Mouse (Mus musculus): ENCODE measurements at regions not wholly inside any gene's neighbourhood (a gene's known extent, or its start where the extent isn't known, plus 50 kb on each side); places are given as distances from the start of the nearest gene placed in this dataset.

GRCm38 (mm10) chr15:86952593-86952992 is 591.5 kb upstream of the Fam19a5 start:
- ATAC-seq (replicated peaks in 1 of 2; ENCODE audit: insufficient read depth in 1 of 2, low FRiP score in 2 of 2, low TSS enrichment in 1 of 2, low read depth in 1 of 2, poor library complexity in 2 of 2, severe bottlenecking in 2 of 2), result no peak

- no peak for ATAC-seq (replicated peaks in 1 of 2; ENCODE audit: insufficient read depth in 1 of 2, low FRiP score in 2 of 2, low TSS enrichment in 1 of 2, low read depth in 1 of 2, poor library complexity in 2 of 2, severe bottlenecking in 2 of 2)
Measured at GRCm38 (mm10) chr15:86957872-86958271, 586.2 kb upstream of the Fam19a5 start.

- ATAC-seq (replicated peaks in 1 of 2; ENCODE audit: insufficient read depth in 1 of 2, low FRiP score in 2 of 2, low TSS enrichment in 1 of 2, low read depth in 1 of 2, poor library complexity in 2 of 2, severe bottlenecking in 2 of 2), result no peak
Measured at GRCm38 (mm10) chr15:86962921-86963320, 581.2 kb upstream of the Fam19a5 start.

GRCm38 (mm10) chr15:86963486-86963885 is 580.6 kb upstream of the Fam19a5 start:
- ATAC-seq (replicated peaks in 1 of 2; ENCODE audit: insufficient read depth in 1 of 2, low FRiP score in 2 of 2, low TSS enrichment in 1 of 2, low read depth in 1 of 2, poor library complexity in 2 of 2, severe bottlenecking in 2 of 2), result no peak

- no peak for ATAC-seq (replicated peaks in 1 of 2; ENCODE audit: insufficient read depth in 1 of 2, low FRiP score in 2 of 2, low TSS enrichment in 1 of 2, low read depth in 1 of 2, poor library complexity in 2 of 2, severe bottlenecking in 2 of 2)
Measured at GRCm38 (mm10) chr15:86971436-86971835, 572.7 kb upstream of the Fam19a5 start.

- ATAC-seq (replicated peaks in 1 of 2; ENCODE audit: insufficient read depth in 1 of 2, low FRiP score in 2 of 2, low TSS enrichment in 1 of 2, low read depth in 1 of 2, poor library complexity in 2 of 2, severe bottlenecking in 2 of 2), result no peak
Measured at GRCm38 (mm10) chr15:86996196-86996595, 547.9 kb upstream of the Fam19a5 start.

- no peak for ATAC-seq (replicated peaks in 1 of 2; ENCODE audit: insufficient read depth in 1 of 2, low FRiP score in 2 of 2, low TSS enrichment in 1 of 2, low read depth in 1 of 2, poor library complexity in 2 of 2, severe bottlenecking in 2 of 2)
Measured at GRCm38 (mm10) chr15:87018978-87019377, 525.1 kb upstream of the Fam19a5 start.

- no peak for ATAC-seq (replicated peaks in 1 of 2; ENCODE audit: insufficient read depth in 1 of 2, low FRiP score in 2 of 2, low TSS enrichment in 1 of 2, low read depth in 1 of 2, poor library complexity in 2 of 2, severe bottlenecking in 2 of 2)
Measured at GRCm38 (mm10) chr15:87045971-87046370, 498.1 kb upstream of the Fam19a5 start.

- ATAC-seq (replicated peaks in 1 of 2; ENCODE audit: insufficient read depth in 1 of 2, low FRiP score in 2 of 2, low TSS enrichment in 1 of 2, low read depth in 1 of 2, poor library complexity in 2 of 2, severe bottlenecking in 2 of 2), result no peak
Measured at GRCm38 (mm10) chr15:87054186-87054585, 489.9 kb upstream of the Fam19a5 start.

GRCm38 (mm10) chr15:87064890-87065289 is 479.2 kb upstream of the Fam19a5 start:
- ATAC-seq (replicated peaks in 1 of 2; ENCODE audit: insufficient read depth in 1 of 2, low FRiP score in 2 of 2, low TSS enrichment in 1 of 2, low read depth in 1 of 2, poor library complexity in 2 of 2, severe bottlenecking in 2 of 2), result no peak

- ATAC-seq (replicated peaks in 1 of 2; ENCODE audit: insufficient read depth in 1 of 2, low FRiP score in 2 of 2, low TSS enrichment in 1 of 2, low read depth in 1 of 2, poor library complexity in 2 of 2, severe bottlenecking in 2 of 2), result no peak
Measured at GRCm38 (mm10) chr15:87068261-87068660, 475.8 kb upstream of the Fam19a5 start.

- ATAC-seq (replicated peaks in 1 of 2; ENCODE audit: insufficient read depth in 1 of 2, low FRiP score in 2 of 2, low TSS enrichment in 1 of 2, low read depth in 1 of 2, poor library complexity in 2 of 2, severe bottlenecking in 2 of 2), result peak; percentile 39 to 59; a peak in 3 of 4 replicates
Measured at GRCm38 (mm10) chr15:87074559-87074958, 469.5 kb upstream of the Fam19a5 start.

GRCm38 (mm10) chr15:87089827-87090226 is 454.3 kb upstream of the Fam19a5 start:
- ATAC-seq (replicated peaks in 1 of 2; ENCODE audit: insufficient read depth in 1 of 2, low FRiP score in 2 of 2, low TSS enrichment in 1 of 2, low read depth in 1 of 2, poor library complexity in 2 of 2, severe bottlenecking in 2 of 2), result no peak

GRCm38 (mm10) chr15:87091048-87091777 is 452.9 kb upstream of the Fam19a5 start:
- no peak for ATAC-seq (replicated peaks in 1 of 2; ENCODE audit: insufficient read depth in 1 of 2, low FRiP score in 2 of 2, low TSS enrichment in 1 of 2, low read depth in 1 of 2, poor library complexity in 2 of 2, severe bottlenecking in 2 of 2)

GRCm38 (mm10) chr15:87097206-87097605 is 446.9 kb upstream of the Fam19a5 start:
- ATAC-seq (replicated peaks in 1 of 2; ENCODE audit: insufficient read depth in 1 of 2, low FRiP score in 2 of 2, low TSS enrichment in 1 of 2, low read depth in 1 of 2, poor library complexity in 2 of 2, severe bottlenecking in 2 of 2), result no peak

- ATAC-seq (replicated peaks in 1 of 2; ENCODE audit: insufficient read depth in 1 of 2, low FRiP score in 2 of 2, low TSS enrichment in 1 of 2, low read depth in 1 of 2, poor library complexity in 2 of 2, severe bottlenecking in 2 of 2), result no peak
Measured at GRCm38 (mm10) chr15:87101146-87101545, 443.0 kb upstream of the Fam19a5 start.

GRCm38 (mm10) chr15:87102211-87102610 is 441.9 kb upstream of the Fam19a5 start:
- ATAC-seq (replicated peaks in 1 of 2; ENCODE audit: insufficient read depth in 1 of 2, low FRiP score in 2 of 2, low TSS enrichment in 1 of 2, low read depth in 1 of 2, poor library complexity in 2 of 2, severe bottlenecking in 2 of 2), result no peak

- no peak for ATAC-seq (replicated peaks in 1 of 2; ENCODE audit: insufficient read depth in 1 of 2, low FRiP score in 2 of 2, low TSS enrichment in 1 of 2, low read depth in 1 of 2, poor library complexity in 2 of 2, severe bottlenecking in 2 of 2)
Measured at GRCm38 (mm10) chr15:87105951-87106350, 438.1 kb upstream of the Fam19a5 start.

- no peak for ATAC-seq (replicated peaks in 1 of 2; ENCODE audit: insufficient read depth in 1 of 2, low FRiP score in 2 of 2, low TSS enrichment in 1 of 2, low read depth in 1 of 2, poor library complexity in 2 of 2, severe bottlenecking in 2 of 2)
Measured at GRCm38 (mm10) chr15:87107701-87108100, 436.4 kb upstream of the Fam19a5 start.

All from hematopoietic stem cell, adult 5-6 weeks (primary cell).